Mouse (Mus musculus): ENCODE results near the gene Tnni3. TPM values are rescaled to one million over a fixed set of nuclear protein-coding genes. Genes with fewer than 3 reads are reported as not detected.

Gene Tnni3
- polyA plus RNA-seq, 1 experiment from 2014 or later = 3.3 TPM

- Histone ChIP-seq H3K36me3 (no peaks in the 10 kb centered on the region), H3K4me3 (no peak overlapping the region), H3K4me1 (peaks cover 21% of the 10 kb centered on the region), H3K4me2 (replicated peaks) (no peak overlapping the region), H3K27me3 (peaks cover 8% of the 10 kb centered on the region; the same call in 1 of the 2 replicates), H3K9me3 (no peaks in the 10 kb centered on the region), H3K9ac (replicated peaks) (no peak overlapping the region), H3K27ac (replicated peaks) (no peak overlapping the region)
- 82% methylated on average over 5 of the region's 5 CpGs for WGBS
- no peak for ATAC-seq (ENCODE audit: low FRiP score, low read depth)
Measured at GRCm38 (mm10) chr7:4503858-4504257, 20.2 kb downstream of the Tnni3 start.

GRCm38 (mm10) chr7:4503100-4503499 is 20.9 kb downstream of the Tnni3 start:
- no peaks in the 10 kb centered on the region for H3K36me3 ChIP-seq
- no peak overlapping the region for H3K4me2 ChIP-seq (replicated peaks)
- 81% methylated on average over 4 of the region's 4 CpGs for WGBS
- no peak overlapping the region for H3K9ac ChIP-seq (replicated peaks)
- 0 out of 2 replicates have a peak, but pooled peaks cover 3% of the 10 kb centered on the region for H3K27me3 ChIP-seq
- no peak overlapping the region for H3K4me3 ChIP-seq
- no peaks in the 10 kb centered on the region for H3K9me3 ChIP-seq
- no peak overlapping the region for H3K27ac ChIP-seq (replicated peaks)
- peaks cover 29% of the 10 kb centered on the region for H3K4me1 ChIP-seq
- ATAC-seq (ENCODE audit: low FRiP score, low read depth) = no peak

- H3K9ac ChIP-seq (replicated peaks) = peak overlapping the region; percentile 96; the same call in 1 of the 2 replicates
- WGBS = 11% methylated on average over 14 of the region's 14 CpGs
- 0 out of 2 replicates have a peak, but pooled peaks cover 3% of the 10 kb centered on the region for H3K27me3 ChIP-seq
- peaks cover 34% of the 10 kb centered on the region for H3K4me1 ChIP-seq
- ATAC-seq (ENCODE audit: low FRiP score, low read depth) = peak; percentile 20
- no peaks in the 10 kb centered on the region for H3K36me3 ChIP-seq
- peak overlapping the region; percentile 93 for H3K4me3 ChIP-seq
- H3K9me3 ChIP-seq = no peaks in the 10 kb centered on the region
- peak overlapping the region; percentile 93 for H3K4me2 ChIP-seq (replicated peaks)
- no peak overlapping the region for H3K27ac ChIP-seq (replicated peaks)
Measured at GRCm38 (mm10) chr7:4502421-4503090, 21.5 kb downstream of the Tnni3 start.

- under 1% methylated on average over 62 of the region's 62 CpGs for WGBS
- peak; percentile 91 for ATAC-seq (ENCODE audit: low FRiP score, low read depth)
- peak within 1 kb of the TSS; percentile 96 for H3K9ac ChIP-seq (replicated peaks)
- 0 out of 2 replicates have a peak, but pooled peaks cover 3% of the 10 kb centered on the region for H3K27me3 ChIP-seq
- H3K4me1 ChIP-seq = peaks cover 37% of the 10 kb centered on the region
- peak within 1 kb of the TSS; percentile 93 for H3K4me2 ChIP-seq (replicated peaks)
- H3K36me3 ChIP-seq = peaks cover 7% of the 10 kb centered on the region; the same call in 1 of the 2 replicates
- peak within 1 kb of the TSS; percentile 85 for H3K27ac ChIP-seq (replicated peaks)
- peak within 1 kb of the TSS; percentile 93 for H3K4me3 ChIP-seq
- no peaks in the 10 kb centered on the region for H3K9me3 ChIP-seq
Measured at GRCm38 (mm10) chr7:4501558-4502397, 22.3 kb downstream of the Tnni3 start, which contains the start of gene Ppp1r12c. Gene Ppp1r12c (minus strand): TSS chr7:4501680.

GRCm38 (mm10) chr7:4500892-4501471 is 23.0 kb downstream of the Tnni3 start:
- no peaks in the 10 kb centered on the region for H3K9me3 ChIP-seq
- peak overlapping the region; percentile 96 for H3K9ac ChIP-seq (replicated peaks)
- peak overlapping the region; percentile 93 for H3K4me2 ChIP-seq (replicated peaks)
- ATAC-seq (ENCODE audit: low FRiP score, low read depth) = peak; percentile 41
- WGBS = under 1% methylated on average over 40 of the region's 52 CpGs
- peaks cover 15% of the 10 kb centered on the region; the same call in 1 of the 2 replicates for H3K36me3 ChIP-seq
- H3K27me3 ChIP-seq = 0 out of 2 replicates have a peak, but pooled peaks cover 3% of the 10 kb centered on the region
- H3K4me3 ChIP-seq = peak overlapping the region; percentile 93
- H3K4me1 ChIP-seq = peaks cover 37% of the 10 kb centered on the region
- H3K27ac ChIP-seq (replicated peaks) = peak overlapping the region; percentile 85

- Histone ChIP-seq H3K36me3 (peaks cover 34% of the 10 kb centered on the region), H3K4me1 (peaks cover 37% of the 10 kb centered on the region), H3K27ac (replicated peaks) (peak overlapping the region; percentile 52; the same call in 1 of the 2 replicates), H3K9me3 (no peaks in the 10 kb centered on the region), H3K4me3 (0 out of 2 replicates have a peak overlapping the region, but pooled peaks have one; percentile 14), H3K4me2 (replicated peaks) (peak overlapping the region; percentile 93), H3K27me3 (0 out of 2 replicates have a peak, but pooled peaks cover 1% of the 10 kb centered on the region), H3K9ac (replicated peaks) (no peak overlapping the region)
- no peak for ATAC-seq (ENCODE audit: low FRiP score, low read depth)
- WGBS = 95% methylated on average over 4 of the region's 4 CpGs
Measured at GRCm38 (mm10) chr7:4499034-4499433, 25.0 kb downstream of the Tnni3 start.

GRCm38 (mm10) chr7:4498251-4498650 is 25.8 kb downstream of the Tnni3 start:
- H3K27me3 ChIP-seq = no peaks in the 10 kb centered on the region
- H3K4me2 ChIP-seq (replicated peaks) = peak overlapping the region; percentile 93
- ATAC-seq (ENCODE audit: low FRiP score, low read depth) = peak; percentile 25; the same call in 1 of the 2 replicates
- H3K36me3 ChIP-seq = peaks cover 42% of the 10 kb centered on the region
- H3K9me3 ChIP-seq = no peaks in the 10 kb centered on the region
- peaks cover 37% of the 10 kb centered on the region for H3K4me1 ChIP-seq
- peak overlapping the region; percentile 37 for H3K9ac ChIP-seq (replicated peaks)
- H3K4me3 ChIP-seq = peak overlapping the region; percentile 14
- WGBS = 22% methylated on average over 9 of the region's 9 CpGs
- H3K27ac ChIP-seq (replicated peaks) = peak overlapping the region; percentile 52

- 90% methylated on average over 9 of the region's 9 CpGs for WGBS
- Histone ChIP-seq H3K36me3 (peaks cover 49% of the 10 kb centered on the region), H3K4me2 (replicated peaks) (no peak overlapping the region; the same call in 1 of the 2 replicates), H3K27me3 (no peaks in the 10 kb centered on the region), H3K4me3 (no peak overlapping the region), H3K27ac (replicated peaks) (no peak overlapping the region), H3K9me3 (no peaks in the 10 kb centered on the region), H3K4me1 (peaks cover 37% of the 10 kb centered on the region), H3K9ac (replicated peaks) (no peak overlapping the region)
- ATAC-seq (ENCODE audit: low FRiP score, low read depth) = no peak
Measured at GRCm38 (mm10) chr7:4497271-4497903, 26.6 kb downstream of the Tnni3 start.

GRCm38 (mm10) chr7:4496468-4496867 is 27.6 kb downstream of the Tnni3 start:
- Histone ChIP-seq H3K4me3 (no peak overlapping the region), H3K27me3 (no peaks in the 10 kb centered on the region), H3K4me2 (replicated peaks) (no peak overlapping the region), H3K36me3 (peaks cover 57% of the 10 kb centered on the region), H3K27ac (replicated peaks) (no peak overlapping the region), H3K9ac (replicated peaks) (no peak overlapping the region), H3K9me3 (no peaks in the 10 kb centered on the region), H3K4me1 (peaks cover 37% of the 10 kb centered on the region)
- WGBS = 91% methylated on average over 3 of the region's 3 CpGs
- no peak for ATAC-seq (ENCODE audit: low FRiP score, low read depth)

- no peak for ATAC-seq (ENCODE audit: low FRiP score, low read depth)
- H3K36me3 ChIP-seq = peaks cover 75% of the 10 kb centered on the region
- peaks cover 17% of the 10 kb centered on the region for H3K4me1 ChIP-seq
- H3K27ac ChIP-seq (replicated peaks) = no peak overlapping the region
- WGBS = 96% methylated on average over 1 of the region's 1 CpGs
- no peak overlapping the region for H3K9ac ChIP-seq (replicated peaks)
- H3K9me3 ChIP-seq = no peaks in the 10 kb centered on the region
- no peak overlapping the region for H3K4me2 ChIP-seq (replicated peaks)
- H3K4me3 ChIP-seq = no peak overlapping the region
- no peaks in the 10 kb centered on the region for H3K27me3 ChIP-seq
Measured at GRCm38 (mm10) chr7:4493991-4494390, 30.0 kb downstream of the Tnni3 start.

All from midbrain, embryonic 12.5 days (tissue).